Mouse (Mus musculus) thymus, postnatal 25 days (tissue): ENCODE data around the gene Sbk3.
A peak's percentile ranks its signal among the peaks of the same experiment; 100 is the strongest.

Experiments used
- DNase-seq: peaks from one replicate; pipeline ENCODE4 v3.0.0; 2022

Sbk3 gene

DNA sequence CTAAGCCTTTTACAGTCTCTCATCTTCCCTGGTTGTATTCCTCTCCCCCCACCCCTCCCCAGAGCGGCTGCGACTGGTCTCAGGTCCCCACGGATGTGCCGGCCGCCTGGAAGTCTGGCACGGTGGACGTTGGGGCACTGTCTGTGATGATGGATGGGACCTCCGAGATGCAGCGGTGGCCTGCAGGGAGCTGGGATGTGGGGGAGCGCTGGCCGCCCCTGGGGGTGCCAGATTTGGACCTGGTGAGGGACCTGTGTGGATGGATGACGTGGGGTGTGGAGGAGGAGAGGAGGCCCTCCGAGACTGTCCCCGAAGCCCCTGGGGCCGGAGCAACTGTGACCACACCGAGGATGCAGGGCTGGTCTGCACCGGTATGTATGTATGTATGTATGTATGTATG lies 42.6 kb downstream of the Sbk3 start:
- DNase-seq: no peak

GRCm38 (mm10) chr7:4927711-4928110 lies 43.3 kb downstream of the Sbk3 start:
- DNase-seq: no peak

DNA sequence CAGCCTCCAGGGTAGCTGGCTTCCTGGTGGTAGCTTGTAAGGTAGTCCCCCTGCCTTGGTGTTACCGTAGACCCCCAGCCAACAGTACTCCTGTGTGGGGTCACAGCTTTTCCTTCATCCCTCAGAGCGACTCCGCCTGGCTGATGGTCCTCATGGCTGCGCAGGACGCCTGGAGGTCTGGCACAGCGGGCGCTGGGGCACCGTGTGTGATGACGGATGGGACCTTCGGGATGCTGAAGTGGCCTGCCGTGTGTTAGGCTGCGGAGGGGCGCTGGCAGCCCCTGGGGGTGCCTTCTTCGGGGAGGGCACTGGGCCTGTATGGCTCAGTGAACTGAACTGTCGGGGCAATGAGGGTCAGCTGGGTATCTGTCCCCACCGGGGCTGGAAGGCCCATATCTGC lies 44.1 kb downstream of the Sbk3 start:
- DNase-seq: no peak

DNA sequence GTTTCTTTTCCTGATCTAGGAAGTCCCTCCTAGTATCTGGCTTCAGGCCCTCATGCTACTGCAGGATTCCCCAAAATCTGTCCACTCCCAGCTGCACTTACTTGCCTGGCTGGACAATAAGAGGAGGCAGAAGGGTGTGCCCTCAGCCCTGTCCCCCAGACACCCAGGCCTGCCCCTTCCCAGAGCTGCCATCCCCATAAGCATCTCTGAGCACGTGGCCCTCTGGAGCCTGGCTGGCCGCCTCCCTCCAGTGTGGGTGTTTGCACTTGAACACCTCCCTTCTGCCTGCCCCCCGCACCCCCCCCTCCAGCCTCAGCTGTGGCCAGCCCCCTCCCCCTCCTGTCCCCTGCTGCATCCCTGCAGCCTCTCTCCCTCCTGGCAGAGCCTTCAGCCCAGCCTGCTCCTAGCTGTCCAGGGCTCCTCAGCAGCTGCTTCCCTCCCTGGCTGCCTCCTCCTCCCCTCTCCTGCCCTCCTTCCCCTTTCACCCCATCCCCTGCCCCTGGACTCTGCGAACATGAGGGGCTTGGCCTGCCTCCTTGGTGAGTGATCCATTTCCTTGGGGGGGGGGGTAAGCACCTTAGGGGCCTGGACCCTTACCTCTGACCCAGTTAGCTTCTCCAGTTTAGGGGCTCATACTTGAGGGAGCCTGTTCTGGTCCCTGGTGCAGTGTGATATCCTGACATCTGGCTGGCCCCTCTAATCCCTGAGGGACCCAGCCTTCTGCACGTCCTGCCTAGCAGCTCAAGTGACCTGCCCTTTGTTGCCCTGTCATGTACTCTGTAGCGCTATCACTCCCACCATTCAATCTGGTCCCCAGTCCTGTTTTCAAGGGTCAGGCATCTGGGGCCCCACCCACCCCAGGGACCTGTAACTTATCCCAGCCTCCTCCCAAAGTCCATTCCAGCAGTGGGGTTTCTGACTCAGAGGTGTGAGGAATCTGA lies 45.3 kb downstream of the Sbk3 start, which contains the start of gene Ssc5d:
TSS of gene Ssc5d (plus strand) at position 345 of the 941 bp plus-strand sequence.
- DNase-seq: no peak

GRCm38 (mm10) chr7:4924891-4925301 lies 46.1 kb downstream of the Sbk3 start:
- DNase-seq: no peak

DNA sequence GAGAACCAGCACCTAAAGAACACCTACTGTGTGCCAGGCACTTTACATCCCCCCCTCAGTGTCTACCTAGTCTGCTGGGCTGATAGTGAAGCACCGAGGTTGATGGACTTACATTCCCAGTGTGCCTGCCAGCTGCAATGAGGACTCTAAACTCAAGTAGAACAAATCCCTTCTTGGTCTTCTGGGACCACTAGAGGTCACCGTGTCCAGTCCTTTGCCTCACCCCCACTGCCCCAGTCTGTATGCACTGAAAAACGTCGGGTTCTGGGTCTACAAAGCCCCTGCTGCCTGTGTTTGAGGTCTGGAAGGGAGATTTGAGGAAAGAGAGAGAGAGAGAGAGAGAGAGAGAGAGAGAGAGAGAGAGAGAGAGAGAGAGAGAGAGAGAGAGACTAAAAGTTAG lies 46.5 kb downstream of the Sbk3 start:
- DNase-seq: no peak

DNA sequence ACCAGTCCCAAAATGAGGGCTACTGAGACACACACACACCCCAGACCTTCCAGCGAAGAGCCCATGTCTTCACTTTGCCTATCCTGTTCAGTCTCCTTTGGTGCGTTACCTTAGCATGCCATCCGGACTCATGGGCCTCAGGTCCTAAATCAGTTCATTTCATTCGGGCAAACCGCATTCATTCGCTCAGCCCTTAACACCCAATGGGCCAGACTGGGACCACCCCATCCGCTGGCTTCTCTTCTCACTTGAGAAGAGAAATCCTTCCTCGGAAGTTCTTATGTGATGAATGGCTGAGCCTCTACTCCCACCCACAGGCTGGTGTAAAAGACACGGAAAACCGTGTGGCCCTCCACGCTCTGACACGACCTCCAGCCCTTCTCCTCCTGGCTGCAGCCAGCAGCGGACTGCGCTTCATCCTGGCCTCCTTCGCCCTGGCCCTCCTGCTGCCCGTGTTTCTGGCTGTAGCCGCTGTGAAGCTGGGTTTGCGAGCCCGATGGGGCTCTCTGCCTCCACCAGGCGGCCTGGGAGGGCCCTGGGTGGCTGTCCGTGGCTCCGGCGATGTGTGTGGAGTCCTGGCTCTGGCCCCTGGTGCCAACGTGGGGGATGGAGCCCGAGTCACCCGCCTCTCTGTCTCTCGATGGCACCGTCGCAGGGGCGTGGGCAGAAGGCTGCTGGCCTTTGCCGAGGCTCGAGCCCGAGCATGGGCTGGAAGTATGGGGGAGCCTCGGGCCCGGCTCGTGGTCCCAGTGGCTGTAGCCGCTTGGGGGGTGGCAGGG lies 47.2 kb downstream of the Sbk3 start:
- no peak for DNase-seq

DNA sequence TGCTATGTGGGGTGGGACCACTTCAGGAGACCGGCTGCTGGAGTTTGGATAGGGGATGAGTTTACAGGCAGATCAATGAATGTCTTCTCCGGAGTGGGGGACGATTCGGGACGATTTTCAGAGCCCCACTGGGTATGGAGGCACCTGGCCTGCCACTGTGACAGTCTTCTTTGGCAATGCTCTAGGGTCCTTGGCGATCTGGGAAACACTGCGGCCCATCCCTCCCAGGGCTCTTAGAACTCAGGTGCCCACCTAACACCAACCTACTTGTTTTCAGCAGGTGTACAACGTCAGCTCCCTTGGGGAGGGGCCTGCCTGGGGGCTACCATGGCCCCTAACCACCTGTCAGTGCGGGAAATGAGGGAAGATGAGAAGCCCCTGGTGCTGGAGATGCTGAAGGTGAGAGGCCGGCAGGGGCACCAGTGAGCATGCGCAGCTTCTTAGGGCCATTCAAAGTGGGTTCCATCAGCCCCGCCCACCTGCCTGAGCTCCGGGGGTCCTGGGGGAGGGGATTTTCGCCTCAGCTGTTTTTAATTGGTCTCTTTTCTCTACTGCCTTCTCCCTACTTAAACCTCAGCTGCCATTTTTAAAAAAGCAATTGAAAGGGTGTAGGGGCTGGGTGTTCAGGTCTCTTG lies 47.9 kb downstream of the Sbk3 start:
- peak; percentile 29 for DNase-seq

DNA sequence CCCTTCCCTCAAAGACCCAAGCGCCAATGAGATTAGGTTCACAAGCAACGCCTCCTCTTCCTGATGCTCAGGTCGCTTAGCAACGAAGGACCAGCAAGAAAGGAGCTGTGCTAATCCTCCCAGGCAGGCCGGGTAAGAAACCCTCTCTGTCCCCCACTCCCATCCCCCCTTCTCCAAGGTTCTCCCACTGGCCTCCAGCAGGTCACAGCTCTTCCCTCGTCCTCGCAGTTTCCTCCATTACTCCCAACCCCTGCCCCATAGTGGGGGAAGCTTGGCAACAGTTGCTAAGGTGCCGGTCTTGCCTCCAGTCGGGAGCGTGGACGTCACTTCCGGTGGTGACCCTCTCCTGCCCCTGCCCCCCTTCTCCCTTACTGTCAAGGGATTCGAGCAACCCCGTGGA lies 48.5 kb downstream of the Sbk3 start:
- peak; percentile 47 for DNase-seq

DNA sequence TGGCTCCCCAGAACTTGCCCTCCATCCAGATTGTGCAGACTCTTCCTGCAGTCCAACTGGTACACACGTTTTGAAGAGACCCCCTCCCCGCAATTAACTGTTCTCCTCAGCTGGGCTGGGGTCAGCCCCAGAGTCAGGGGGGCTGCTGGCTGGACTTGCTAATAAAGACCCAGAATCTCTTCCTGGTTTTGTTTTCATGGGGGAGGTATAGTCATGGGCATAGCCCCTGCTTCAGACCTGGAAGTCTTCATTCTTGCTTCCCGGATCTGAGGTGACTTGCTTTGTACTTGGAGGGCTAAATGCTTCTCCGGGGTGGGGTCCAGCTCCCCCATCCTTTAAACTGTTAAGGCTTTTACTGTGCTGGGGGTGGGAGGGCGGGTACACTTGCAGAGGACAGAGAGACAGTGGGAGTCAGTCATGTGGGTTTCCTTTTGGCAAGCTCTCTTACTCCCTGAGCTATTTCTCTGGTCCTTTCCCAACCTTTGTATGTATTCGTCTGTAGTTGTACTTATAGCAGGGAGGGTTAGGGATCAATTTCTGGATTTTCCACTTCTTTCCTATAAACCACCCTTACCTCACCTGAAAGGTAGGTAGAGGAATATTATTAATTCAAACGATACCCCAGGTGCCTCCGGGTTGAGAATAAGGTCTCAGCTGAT lies 49.0 kb downstream of the Sbk3 start, which contains the start of gene Nat14:
TSS of gene Nat14 (plus strand) at position 205 of the 659 bp plus-strand sequence.
- no peak for DNase-seq

GRCm38 (mm10) chr7:4920976-4921823 lies 49.8 kb downstream of the Sbk3 start:
- no peak for DNase-seq

GRCm38 (mm10) chr7:4920496-4920895 lies 50.5 kb downstream of the Sbk3 start:
- no peak for DNase-seq

GRCm38 (mm10) chr7:4919971-4920370 lies 51.0 kb downstream of the Sbk3 start:
- no peak for DNase-seq

DNA sequence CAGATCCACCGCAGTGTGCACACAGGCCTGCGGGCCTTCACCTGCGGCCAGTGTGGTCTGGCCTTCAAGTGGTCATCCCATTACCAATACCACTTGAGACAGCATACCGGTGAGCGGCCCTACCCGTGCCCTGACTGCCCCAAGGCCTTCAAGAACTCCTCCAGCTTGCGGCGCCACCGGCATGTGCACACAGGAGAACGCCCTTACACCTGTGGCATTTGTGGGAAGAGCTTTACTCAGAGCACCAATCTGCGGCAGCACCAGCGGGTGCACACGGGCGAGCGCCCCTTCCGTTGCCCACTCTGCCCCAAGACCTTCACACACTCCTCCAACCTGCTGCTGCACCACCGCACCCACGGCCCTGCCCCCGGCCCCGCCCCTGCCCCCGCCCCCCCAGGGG lies 51.9 kb downstream of the Sbk3 start:
- DNase-seq: no peak

DNA sequence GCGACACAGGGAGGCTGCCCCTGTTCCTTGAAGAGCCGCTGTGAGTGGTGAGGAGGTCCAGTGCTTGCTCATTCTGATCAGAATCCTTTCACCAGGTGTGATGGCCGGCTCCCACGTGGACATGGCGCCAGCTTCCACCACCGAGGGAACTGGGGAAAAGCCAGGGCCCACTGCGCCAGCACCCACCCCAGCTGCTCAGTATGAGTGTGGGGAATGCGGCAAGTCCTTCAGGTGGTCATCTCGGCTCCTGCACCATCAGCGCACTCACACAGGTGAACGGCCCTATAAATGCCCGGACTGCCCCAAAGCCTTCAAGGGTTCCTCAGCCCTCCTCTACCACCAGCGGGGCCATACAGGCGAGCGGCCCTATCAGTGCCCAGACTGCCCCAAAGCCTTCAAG lies 52.3 kb downstream of the Sbk3 start:
- DNase-seq: no peak

DNA sequence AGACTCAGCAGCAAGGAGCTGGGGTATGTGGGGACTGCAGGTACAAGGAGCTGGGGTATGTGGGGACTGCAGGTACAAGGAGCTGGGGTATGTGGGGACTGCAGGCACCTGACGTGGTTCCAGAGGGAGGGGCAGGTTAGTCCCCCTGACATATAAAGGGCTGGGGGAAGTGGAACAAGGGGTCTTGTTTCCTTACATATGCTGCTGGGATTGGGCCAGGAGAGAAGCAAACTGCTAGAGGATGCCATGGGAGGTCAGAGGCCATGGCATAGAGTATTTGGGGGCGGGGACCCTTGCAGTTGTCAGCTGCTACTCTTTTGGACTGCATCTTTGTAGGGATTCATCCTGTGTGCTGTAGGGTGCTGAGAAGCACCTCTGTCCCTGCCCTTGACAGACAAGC lies 53.5 kb downstream of the Sbk3 start:
- no peak for DNase-seq

DNA sequence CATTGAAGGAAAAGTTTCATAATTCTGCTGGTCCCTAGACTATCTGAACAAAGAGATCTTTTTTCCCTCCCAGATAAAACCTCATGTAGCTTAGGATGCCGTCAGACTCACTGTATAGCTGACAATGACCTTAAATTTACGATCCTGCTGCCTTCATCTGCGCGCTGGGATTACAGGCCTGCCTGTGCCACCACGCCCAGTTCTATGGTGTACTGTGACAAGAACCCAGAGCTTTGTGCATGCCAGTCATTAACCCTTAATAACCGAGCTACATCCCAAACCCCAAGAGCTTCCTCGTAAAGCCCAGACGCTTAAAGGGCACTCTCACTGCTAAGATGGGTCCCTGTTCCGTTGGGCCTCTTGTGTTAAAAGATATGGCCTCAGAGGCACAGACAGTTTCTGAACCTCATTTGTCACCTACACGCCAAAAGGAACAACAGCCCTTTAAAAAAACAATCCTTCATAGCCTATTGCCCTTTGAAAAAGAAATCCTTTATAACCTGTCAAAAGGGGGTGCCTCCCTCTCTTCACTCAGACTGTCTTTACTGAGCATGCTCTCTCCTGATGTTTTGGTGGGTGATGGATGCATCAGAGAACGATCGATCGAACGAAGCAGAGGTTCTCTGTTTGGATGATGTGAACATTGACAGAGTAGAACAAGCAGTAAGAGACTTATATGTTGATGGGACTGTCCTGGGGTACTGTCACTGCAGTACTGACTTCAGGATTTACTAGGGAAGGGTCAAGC lies 55.1 kb downstream of the Sbk3 start:
- peak; percentile 49 for DNase-seq
